Comparison of ENCODE assay signal across 7 mouse cellular contexts in genomic region chr5:125392176-125392575, GRCm38 (mm10). TPM values are rescaled to one million over a fixed set of nuclear protein-coding genes. Genes with fewer than 3 reads are reported as not detected.
DNase-seq lines count a peak whose midpoint lies in the region; ATAC-seq and TF ChIP-seq lines count a peak whose summit lies in the region.
"Not testable (repeated sequence)": the region's sequence is repeated elsewhere in the genome, so short reads cannot be mapped to it uniquely, and the experiment has no call there.

No protein-coding gene starts in this region.

- H3K9me3 ChIP-seq in forebrain, embryonic 15.5 days; hindbrain, embryonic 10.5 days; neural tube, embryonic 14.5 days (ENCODE audit: control insufficient read depth, low read length): not testable (repeated sequence)

- not testable (repeated sequence) for H3K9ac ChIP-seq in forebrain, embryonic 15.5 days (replicated peaks); neural tube, embryonic 14.5 days (replicated peaks; ENCODE audit: low read depth, low read length)
- H3K9ac ChIP-seq in liver, adult 2 months (ENCODE audit: low read depth, low read length) = peak overlapping the region; percentile 29; the same call in 1 of the 2 replicates

- TF ChIP-seq POLR2A in cortical plate, adult 2 months (IDR thresholded peaks at IDR 0.05; ENCODE audit: extremely low read depth, insufficient read depth, low read length); liver, adult 2 months (IDR thresholded peaks at IDR 0.05; ENCODE audit: extremely low read depth, insufficient read depth, low read length): not testable (repeated sequence)

- peaks cover 12% of the 10 kb centered on the region for H3K79me2 ChIP-seq in liver, adult 2 months (ENCODE audit: control insufficient read depth, insufficient read depth, low read length)
- H3K79me2 ChIP-seq in macrophage (ENCODE audit: inconsistent target) = peaks cover 39% of the 10 kb centered on the region

- not testable (repeated sequence) for TF ChIP-seq CTCF in cortical plate, adult 2 months (IDR thresholded peaks at IDR 0.05; ENCODE audit: extremely low read depth, insufficient read depth, low read length); liver, adult 2 months (IDR thresholded peaks at IDR 0.05; ENCODE audit: low read depth, low read length)

- not testable (repeated sequence) for DNase-seq in hindbrain, embryonic 10.5 days (ENCODE audit: low spot score); liver, adult 2 months (ENCODE audit: extremely low read depth, low read depth, low spot score)
- DNase-seq in kidney, adult 18-20 months = peak; percentile 33

- not testable (repeated sequence) for H3K4me1 ChIP-seq in cortical plate, adult 2 months (ENCODE audit: control insufficient read depth, insufficient read depth, low read length)
- H3K4me1 ChIP-seq in forebrain, embryonic 15.5 days = peaks cover 57% of the 10 kb centered on the region
- peaks cover 45% of the 10 kb centered on the region for H3K4me1 ChIP-seq in hindbrain, embryonic 10.5 days (replicated peaks)
- H3K4me1 ChIP-seq in liver, adult 2 months (ENCODE audit: control insufficient read depth, insufficient read depth, low read length) = peaks cover 16% of the 10 kb centered on the region
- peaks cover 27% of the 10 kb centered on the region for H3K4me1 ChIP-seq in neural tube, embryonic 14.5 days (ENCODE audit: control insufficient read depth, insufficient read depth, low read length)

- H3K36me3 ChIP-seq in forebrain, embryonic 15.5 days; macrophage (ENCODE audit: inconsistent target); neural tube, embryonic 14.5 days (ENCODE audit: control insufficient read depth, insufficient read depth, low read length): not testable (repeated sequence)
- peaks cover 11% of the 10 kb centered on the region for H3K36me3 ChIP-seq in hindbrain, embryonic 10.5 days
- peaks cover 10% of the 10 kb centered on the region for H3K36me3 ChIP-seq in liver, adult 2 months (ENCODE audit: control insufficient read depth, insufficient read depth, low read length)

- not testable (repeated sequence) for ATAC-seq in forebrain, embryonic 15.5 days (replicated peaks); neural tube, embryonic 14.5 days (ENCODE audit: low read depth)

- H3K27ac ChIP-seq in cortical plate, adult 2 months (ENCODE audit: insufficient read depth, low read length) = peak overlapping the region; percentile 100
- peak overlapping the region; percentile 98 for H3K27ac ChIP-seq in forebrain, embryonic 15.5 days (replicated peaks)
- H3K27ac ChIP-seq in hindbrain, embryonic 10.5 days = peak overlapping the region; percentile 98
- peak overlapping the region; percentile 97 for H3K27ac ChIP-seq in liver, adult 2 months (replicated peaks; ENCODE audit: insufficient read depth, low read depth, low read length)
- H3K27ac ChIP-seq in macrophage = peak overlapping the region; percentile 100
- peak overlapping the region; percentile 95; the same call in 1 of the 2 replicates for H3K27ac ChIP-seq in neural tube, embryonic 14.5 days (ENCODE audit: low read depth, low read length)

- H3K27me3 ChIP-seq in forebrain, embryonic 15.5 days; hindbrain, embryonic 10.5 days (ENCODE audit: insufficient read depth, poor library complexity, severe bottlenecking); liver, adult 2 months (ENCODE audit: control insufficient read depth, insufficient read depth, low read length); neural tube, embryonic 14.5 days (ENCODE audit: control insufficient read depth, insufficient read depth, low read length): not testable (repeated sequence)

- H3K4me2 ChIP-seq in forebrain, embryonic 15.5 days (replicated peaks); neural tube, embryonic 14.5 days (ENCODE audit: low read depth, low read length): not testable (repeated sequence)

- WGBS in forebrain, embryonic 15.5 days = 94% methylated on average over 4 of the region's 4 CpGs
- WGBS in hindbrain, embryonic 10.5 days = 89% methylated on average over 4 of the region's 4 CpGs
- WGBS in liver, adult 2 months = 76% methylated on average over 4 of the region's 4 CpGs
- 100% methylated on average over 1 of the region's 4 CpGs for WGBS in macrophage (ENCODE audit: missing documents)
- 96% methylated on average over 4 of the region's 4 CpGs for WGBS in neural tube, embryonic 14.5 days

- H3K4me3 ChIP-seq in cortical plate, adult 2 months (ENCODE audit: insufficient read depth, low read length); forebrain, embryonic 15.5 days; hindbrain, embryonic 10.5 days; liver, adult 2 months (ENCODE audit: insufficient read depth, low read depth, low read length); neural tube, embryonic 14.5 days (ENCODE audit: low read depth, low read length): not testable (repeated sequence)
- H3K4me3 ChIP-seq in macrophage (ENCODE audit: inconsistent target) = peak overlapping the region; percentile 33

RNA-seq across cellular contexts. Expression of gene Ubc, which starts 2.2 kb away (rescaled TPM):
- polyA plus RNA-seq in cortical plate, adult 2 months (2012; rRNA removed) = 769 and 804 TPM in 2 replicates
- 1,235 and 1,278 TPM in 2 replicates for polyA plus RNA-seq in forebrain, embryonic 15.5 days (2015; fragmentation: Nextera tagmentation; extraction: Ambion mirVana)
- polyA plus RNA-seq in hindbrain, embryonic 10.5 days (2016; fragmentation: Nextera tagmentation; extraction: Ambion mirVana) = 928 and 1,134 TPM in 2 replicates
- total RNA-seq in liver, adult 2 months (2014; rRNA removed) = 634 and 1,049 TPM in 2 replicates
- 990 and 1,297 TPM in 2 replicates for polyA plus RNA-seq in liver, adult 2 months (2012; rRNA removed)
- total RNA-seq in macrophage (2018; cell fraction: chromatin; rRNA removed) = 100 to 1,000 TPM in 23 of 26 experiments, 10 to 100 TPM in 3; 63.9 to 507 (median 213) TPM
- 1,000 to 10,000 TPM in 21 of 26 experiments, 100 to 1,000 TPM in 5; 601 to 2,041 (median 1,305) TPM for total RNA-seq in macrophage (2018; cell fraction: cytosol; rRNA removed)
- total RNA-seq in macrophage (2018; cell fraction: nucleus; rRNA removed) = 100 to 1,000 TPM; 220 to 953 (median 671) TPM
- 431 to 1,072 TPM (median 940 TPM) in 3 replicates for polyA plus RNA-seq in macrophage (2018)
- 1,368 and 1,388 TPM in 2 replicates for polyA plus RNA-seq in neural tube, embryonic 14.5 days (2014; fragmentation: Nextera tagmentation; extraction: Ambion mirVana)

RNA-seq across cellular contexts. Expression of gene Gm10382, which starts 3.1 kb away (rescaled TPM):
- 0.21 and 0.36 TPM in 2 replicates for polyA plus RNA-seq in cortical plate, adult 2 months (2012; rRNA removed)
- 0.55 TPM in 2 replicates for polyA plus RNA-seq in forebrain, embryonic 15.5 days (2015; fragmentation: Nextera tagmentation; extraction: Ambion mirVana)
- 0.52 and 0.86 TPM in 2 replicates for polyA plus RNA-seq in hindbrain, embryonic 10.5 days (2016; fragmentation: Nextera tagmentation; extraction: Ambion mirVana)
- total RNA-seq in liver, adult 2 months (2014; rRNA removed) = 0.13 TPM in 1 of 2 replicates, not detected in the other
- polyA plus RNA-seq in liver, adult 2 months (2012; rRNA removed) = 0.16 and 0.24 TPM in 2 replicates
- total RNA-seq in macrophage (2018; cell fraction: chromatin; rRNA removed) = 1 to 10 TPM in 20 of 26 experiments, under 1 TPM in 5, not detected in 1; 0.41 to 6.7 (median 1.5) TPM
- under 1 TPM in 20 of 26 experiments, not detected in 6; 0.05 to 0.63 (median 0.18) TPM for total RNA-seq in macrophage (2018; cell fraction: cytosol; rRNA removed)
- 10 to 100 TPM in 1 of 26 experiments, 1 to 10 TPM in 18, under 1 TPM in 4, not detected in 3; 0.60 to 10.9 (median 2.2) TPM for total RNA-seq in macrophage (2018; cell fraction: nucleus; rRNA removed)
- polyA plus RNA-seq in macrophage (2018) = not detected in 3 replicates
- 0.28 and 0.50 TPM in 2 replicates for polyA plus RNA-seq in neural tube, embryonic 14.5 days (2014; fragmentation: Nextera tagmentation; extraction: Ambion mirVana)

RNA-seq across cellular contexts. Expression of gene Dhx37, which starts 41.7 kb away (rescaled TPM):
- 16.2 and 16.9 TPM in 2 replicates for polyA plus RNA-seq in cortical plate, adult 2 months (2012; rRNA removed)
- 11.3 and 13.4 TPM in 2 replicates for polyA plus RNA-seq in forebrain, embryonic 15.5 days (2015; fragmentation: Nextera tagmentation; extraction: Ambion mirVana)
- 19.2 and 21.0 TPM in 2 replicates for polyA plus RNA-seq in hindbrain, embryonic 10.5 days (2016; fragmentation: Nextera tagmentation; extraction: Ambion mirVana)
- total RNA-seq in liver, adult 2 months (2014; rRNA removed) = 3.8 and 5.6 TPM in 2 replicates
- polyA plus RNA-seq in liver, adult 2 months (2012; rRNA removed) = 12.0 and 14.0 TPM in 2 replicates
- 10 to 100 TPM in 21 of 26 experiments, 1 to 10 TPM in 5; 4.6 to 34.3 (median 17.3) TPM for total RNA-seq in macrophage (2018; cell fraction: chromatin; rRNA removed)
- total RNA-seq in macrophage (2018; cell fraction: cytosol; rRNA removed) = 10 to 100 TPM in 6 of 26 experiments, 1 to 10 TPM in 20; 5.1 to 12.6 (median 8.3) TPM
- total RNA-seq in macrophage (2018; cell fraction: nucleus; rRNA removed) = 10 to 100 TPM in 10 of 26 experiments, 1 to 10 TPM in 16; 5.9 to 22.3 (median 9.2) TPM
- 6.9 to 16.2 TPM (median 11.8 TPM) in 3 replicates for polyA plus RNA-seq in macrophage (2018)
- 8.5 and 8.6 TPM in 2 replicates for polyA plus RNA-seq in neural tube, embryonic 14.5 days (2014; fragmentation: Nextera tagmentation; extraction: Ambion mirVana)

RNA-seq across cellular contexts. Expression of gene Bri3bp, which starts 49.2 kb away (rescaled TPM):
- polyA plus RNA-seq in cortical plate, adult 2 months (2012; rRNA removed) = 34.8 and 36.3 TPM in 2 replicates
- polyA plus RNA-seq in forebrain, embryonic 15.5 days (2015; fragmentation: Nextera tagmentation; extraction: Ambion mirVana) = 35.9 and 38.0 TPM in 2 replicates
- 46.9 and 53.8 TPM in 2 replicates for polyA plus RNA-seq in hindbrain, embryonic 10.5 days (2016; fragmentation: Nextera tagmentation; extraction: Ambion mirVana)
- total RNA-seq in liver, adult 2 months (2014; rRNA removed) = 7.7 and 8.8 TPM in 2 replicates
- polyA plus RNA-seq in liver, adult 2 months (2012; rRNA removed) = 18.3 and 23.0 TPM in 2 replicates
- total RNA-seq in macrophage (2018; cell fraction: chromatin; rRNA removed) = 1 to 10 TPM in 13 of 26 experiments, under 1 TPM in 12, not detected in 1; 0.17 to 5.0 (median 1.0) TPM
- total RNA-seq in macrophage (2018; cell fraction: cytosol; rRNA removed) = 1 to 10 TPM; 1.5 to 8.9 (median 3.8) TPM
- total RNA-seq in macrophage (2018; cell fraction: nucleus; rRNA removed) = 1 to 10 TPM; 1.1 to 8.5 (median 2.7) TPM
- polyA plus RNA-seq in macrophage (2018) = 3.6 to 7.6 TPM (median 5.6 TPM) in 3 replicates
- polyA plus RNA-seq in neural tube, embryonic 14.5 days (2014; fragmentation: Nextera tagmentation; extraction: Ambion mirVana) = 34.5 and 40.5 TPM in 2 replicates

RNA-seq across cellular contexts. Expression of gene Scarb1, which starts 51.3 kb away (rescaled TPM):
- 32.6 and 33.8 TPM in 2 replicates for polyA plus RNA-seq in cortical plate, adult 2 months (2012; rRNA removed)
- polyA plus RNA-seq in forebrain, embryonic 15.5 days (2015; fragmentation: Nextera tagmentation; extraction: Ambion mirVana) = 27.7 and 28.5 TPM in 2 replicates
- polyA plus RNA-seq in hindbrain, embryonic 10.5 days (2016; fragmentation: Nextera tagmentation; extraction: Ambion mirVana) = 41.2 and 43.6 TPM in 2 replicates
- total RNA-seq in liver, adult 2 months (2014; rRNA removed) = 72.4 and 108 TPM in 2 replicates
- 189 and 223 TPM in 2 replicates for polyA plus RNA-seq in liver, adult 2 months (2012; rRNA removed)
- total RNA-seq in macrophage (2018; cell fraction: chromatin; rRNA removed) = 100 to 1,000 TPM in 4 of 26 experiments, 10 to 100 TPM in 21, 1 to 10 TPM in 1; 8.4 to 109 (median 52.5) TPM
- 10 to 100 TPM; 43.9 to 88.4 (median 58.6) TPM for total RNA-seq in macrophage (2018; cell fraction: cytosol; rRNA removed)
- 100 to 1,000 TPM in 2 of 26 experiments, 10 to 100 TPM in 24; 21.7 to 129 (median 52.7) TPM for total RNA-seq in macrophage (2018; cell fraction: nucleus; rRNA removed)
- polyA plus RNA-seq in macrophage (2018) = 80.8 to 94.6 TPM (median 83.7 TPM) in 3 replicates
- polyA plus RNA-seq in neural tube, embryonic 14.5 days (2014; fragmentation: Nextera tagmentation; extraction: Ambion mirVana) = 33.7 and 36.9 TPM in 2 replicates
